Mouse (Mus musculus) thymus, adult 2 months (tissue): ENCODE measurements at regions not wholly inside any gene's neighbourhood (a gene's known extent, or its start where the extent isn't known, plus 50 kb on each side); places are given as distances from the start of the nearest gene placed in this dataset.

Source experiments
- CTCF ChIP-seq: fragments of 200-500 bp; IDR thresholded peaks from 2 replicates; pipeline ENCODE4 v1.5.1; 2012; ENCODE audit warnings: mild to moderate bottlenecking, control low read depth, low read length, moderate library complexity, borderline replicate concordance; ENCODE audit not compliant: control insufficient read depth, poor library complexity, insufficient read depth; ENCODE audit errors: extremely low read depth
- POLR2A ChIP-seq: fragments of 200-500 bp; IDR thresholded peaks from 2 replicates; pipeline ENCODE4 v1.6.1; 2012; ENCODE audit warnings: mild to moderate bottlenecking, low read length, control low read depth, moderate library complexity; ENCODE audit not compliant: control insufficient read depth, poor library complexity, insufficient read depth; ENCODE audit errors: extremely low read depth

DNA sequence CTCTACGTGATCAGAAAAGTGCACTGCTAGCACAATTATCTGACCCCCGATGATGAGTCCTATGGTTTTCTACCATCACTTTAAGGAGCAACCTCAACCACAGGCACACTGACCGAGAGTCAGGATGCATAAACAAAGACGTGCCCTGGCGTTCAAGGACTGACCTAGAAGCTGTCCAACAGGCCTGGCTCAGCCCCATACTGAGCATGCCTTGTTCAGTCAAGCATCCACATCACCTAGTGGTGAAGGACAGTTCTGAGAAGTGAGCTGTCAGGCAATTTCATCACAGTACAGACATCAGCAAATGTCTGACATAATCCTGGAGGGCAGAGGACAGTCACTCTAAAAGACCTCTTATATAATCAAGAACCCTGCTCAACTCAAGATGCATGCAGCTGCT lies 81.5 kb upstream of the Elovl6 start:
- TF ChIP-seq POLR2A (no peak), CTCF (no peak)
